ENCODE assay signal across 37 mouse cellular contexts in genomic region chr2:25602526-25602925, GRCm38 (mm10). TPM values are rescaled to one million over a fixed set of nuclear protein-coding genes. Genes with fewer than 3 reads are reported as not detected.
"Had no signal": no experiment of that assay in that cellular context is flagged by ENCODE, and none has a peak within 500 bp of the region (broad histone marks: within the 10 kb centered on the region; RNA-seq: fewer than 3 reads in every experiment).

No protein-coding gene starts in this region.

- H3K27me3 ChIP-seq: heart, embryonic 12.5 days; hindbrain, embryonic 13.5 days; hindbrain, embryonic 15.5 days; intestine, embryonic 15.5 days; limb, embryonic 12.5 days; liver, embryonic 13.5 days; liver, embryonic 15.5 days had no signal

- H3K4me3 ChIP-seq: gastrocnemius, adult 2 months; heart, embryonic 10.5 days; heart, embryonic 12.5 days; hindbrain, embryonic 10.5 days; hindbrain, embryonic 13.5 days; hindbrain, embryonic 15.5 days; intestine, embryonic 15.5 days; layer of hippocampus, adult 2 months; left cerebral cortex, adult 2 months; limb, embryonic 10.5 days; limb, embryonic 12.5 days; liver, embryonic 13.5 days; liver, embryonic 15.5 days had no signal

- DNase-seq: gastrocnemius, adult 2 months; gastrocnemius, postnatal 10 days; gastrocnemius, postnatal 25 days; heart, adult 18-20 months; heart, postnatal 10 days; heart, postnatal 4 days; kidney, adult 18-20 months; kidney, adult 8-10 months; kidney, postnatal 10 days; kidney, postnatal 25 days; kidney, postnatal 4 days; liver; liver, embryonic 13.5 days; liver, postnatal 0 days had no signal

- H3K27ac ChIP-seq: gastrocnemius, adult 2 months; heart, embryonic 10.5 days; hindbrain, embryonic 10.5 days; hindbrain, embryonic 13.5 days; hindbrain, embryonic 15.5 days; intestine, embryonic 15.5 days; layer of hippocampus, adult 2 months; left cerebral cortex, adult 2 months; limb, embryonic 10.5 days; limb, embryonic 12.5 days; liver, embryonic 13.5 days; liver, embryonic 15.5 days had no signal

- H3K4me2 ChIP-seq: heart, embryonic 12.5 days; hindbrain, embryonic 13.5 days; hindbrain, embryonic 15.5 days; intestine, embryonic 15.5 days; limb, embryonic 12.5 days; liver, embryonic 11.5 days; liver, embryonic 13.5 days; liver, embryonic 15.5 days had no signal

- H3K9me3 ChIP-seq: heart, embryonic 10.5 days; heart, embryonic 12.5 days; hindbrain, embryonic 10.5 days; hindbrain, embryonic 13.5 days; hindbrain, embryonic 15.5 days; intestine, embryonic 15.5 days; limb, embryonic 10.5 days; limb, embryonic 12.5 days; liver, embryonic 13.5 days; liver, embryonic 15.5 days had no signal

- ATAC-seq: inflammation-experienced regulatory T-cells, adult 6 months; intestine, embryonic 15.5 days; intestine, postnatal 0 days; liver, postnatal 0 days had no signal

- H3K9ac ChIP-seq: heart, embryonic 12.5 days; hindbrain, embryonic 13.5 days; hindbrain, embryonic 15.5 days; intestine, embryonic 15.5 days; limb, embryonic 12.5 days; liver, embryonic 13.5 days; liver, embryonic 15.5 days; liver, postnatal 0 days had no signal

RNA-seq across cellular contexts. Expression of gene Ccdc183, which starts 15.0 kb away (rescaled TPM):
- total RNA-seq: gastrocnemius, adult 2 months; gastrocnemius, postnatal 10 days; gastrocnemius, postnatal 25 days; gastrocnemius, postnatal 4 days; granulocyte monocyte progenitor cell, adult 5-6 weeks; heart, adult 18-20 months; heart, adult 8-10 months; heart, postnatal 10 days; heart, postnatal 25 days; heart, postnatal 4 days; layer of hippocampus, adult 2 months; layer of hippocampus, postnatal 10 days; layer of hippocampus, postnatal 25 days; left cerebral cortex, adult 2 months; left cerebral cortex, postnatal 14 days; left cerebral cortex, postnatal 36 days had no signal
- polyA plus RNA-seq: inflammation-experienced regulatory T-cells, adult 6 months had no signal

RNA-seq across cellular contexts. Expression of gene Ajm1, which starts 21.0 kb away (rescaled TPM):
- total RNA-seq: gastrocnemius, adult 2 months; gastrocnemius, postnatal 25 days; granulocyte monocyte progenitor cell, adult 5-6 weeks had no signal
- polyA plus RNA-seq: heart, embryonic 14.5 days; liver, embryonic 11.5 days; liver, embryonic 13.5 days; liver, embryonic 15.5 days; liver, postnatal 0 days had no signal
